Mouse (Mus musculus): Measurements from ENCODE around the gene Zfp764.

GRCm38 (mm10) chr7:127411418-127411817, 4.8 kb upstream of the Zfp764 start:
- no peak for TF ChIP-seq POLR2A (IDR thresholded peaks at IDR 0.05; ENCODE audit: low read depth, low read length)
- TF ChIP-seq CTCF (IDR thresholded peaks at IDR 0.05; ENCODE audit: extremely low read depth, insufficient read length, insufficient replicate concordance, low read depth, low read length), result no peak
